Mouse (Mus musculus): ENCODE measurements around the gene Ripply2. TPM values are rescaled to one million over a fixed set of nuclear protein-coding genes. Genes with fewer than 3 reads are reported as not detected.
A peak's percentile ranks its signal among the peaks of the same experiment; 100 is the strongest.

The Ripply2 gene
- polyA plus RNA-seq, 2 experiments: not detected

DNA sequence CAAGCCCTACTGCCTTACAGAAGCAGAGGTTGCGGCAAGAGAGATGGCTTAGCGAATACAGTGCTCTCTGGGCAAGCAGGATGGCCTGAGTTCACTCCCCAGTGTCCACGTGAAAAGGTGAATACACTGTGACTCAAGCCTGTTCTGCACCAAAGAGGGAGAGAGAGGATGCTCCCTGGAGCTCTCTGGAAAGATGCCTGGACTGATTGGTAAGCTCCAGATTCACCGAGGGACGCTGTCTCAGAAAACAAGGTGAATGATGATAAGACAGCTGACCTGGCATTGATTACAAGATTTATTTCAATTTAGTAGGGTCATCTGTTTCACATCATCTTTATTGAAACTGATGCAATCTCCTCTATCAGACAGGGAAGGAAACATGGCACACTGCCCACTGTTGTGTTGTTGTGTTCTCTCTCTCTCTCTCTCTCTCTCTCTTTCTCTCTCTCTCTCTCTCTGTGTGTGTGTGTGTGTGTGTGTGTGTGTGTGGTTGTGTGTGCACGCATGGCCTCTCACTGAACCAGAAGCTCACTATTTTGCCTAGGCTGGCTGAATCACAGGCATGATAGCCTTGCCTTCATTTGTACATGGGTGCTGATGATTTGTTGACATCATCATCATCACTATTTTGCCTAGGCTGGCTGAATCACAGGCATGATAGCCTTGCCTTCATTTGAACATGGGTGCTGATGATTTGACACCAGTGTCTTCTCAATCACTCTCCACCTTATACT is 10.5 kb upstream of the Ripply2 start:
- H3K27me3 ChIP-seq (ENCODE audit: control insufficient read depth, insufficient read depth, low read length): no peaks in the 10 kb centered on the region
- no peak for TF ChIP-seq POLR2A (IDR thresholded peaks at IDR 0.05; ENCODE audit: borderline replicate concordance, extremely low read depth, insufficient read depth, insufficient read length)
- DNase-seq (ENCODE audit: low spot score) (no peak), ATAC-seq (ENCODE audit: low FRiP score, low read depth) (no peak)
- H3K4me2 ChIP-seq (replicated peaks; ENCODE audit: low read depth, low read length, severe bottlenecking): no peak overlapping the region
- no peaks in the 10 kb centered on the region for H3K36me3 ChIP-seq (ENCODE audit: control insufficient read depth, insufficient read depth, low read length)
- no peak overlapping the region for H3K9ac ChIP-seq (ENCODE audit: low read depth, low read length, severe bottlenecking)
- no peaks in the 10 kb centered on the region for H3K4me1 ChIP-seq (ENCODE audit: control insufficient read depth, insufficient read depth, low read length)
- WGBS: 65% methylated on average over 6 of the region's 6 CpGs
- no peak overlapping the region for H3K4me3 ChIP-seq (replicated peaks; ENCODE audit: low read length)
- no peak overlapping the region for H3K27ac ChIP-seq (replicated peaks; ENCODE audit: low read depth, low read length)
- H3K9me3 ChIP-seq (ENCODE audit: control insufficient read depth, low read length): no peaks in the 10 kb centered on the region

DNA sequence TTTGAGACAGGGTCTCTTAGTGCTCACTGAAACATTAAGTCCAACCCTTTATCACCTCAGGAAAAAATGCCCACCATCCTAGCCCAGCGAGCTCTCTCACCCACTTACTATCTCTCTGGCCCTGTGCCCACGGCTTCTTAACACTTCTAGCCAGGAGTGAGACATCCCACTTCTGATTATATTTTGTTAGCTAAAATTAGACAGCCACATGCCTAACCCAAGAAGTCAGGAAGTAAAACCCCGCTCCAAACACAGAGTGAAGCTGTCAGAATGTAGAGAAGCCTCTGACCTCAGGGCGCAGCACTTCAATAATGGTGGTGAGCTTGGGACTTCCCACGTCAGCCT is 9.9 kb upstream of the Ripply2 start:
- 65% methylated on average over 5 of the region's 5 CpGs for WGBS
- TF ChIP-seq POLR2A (IDR thresholded peaks at IDR 0.05; ENCODE audit: borderline replicate concordance, extremely low read depth, insufficient read depth, insufficient read length): no peak
- H3K36me3 ChIP-seq (ENCODE audit: control insufficient read depth, insufficient read depth, low read length): no peaks in the 10 kb centered on the region
- no peak overlapping the region for H3K27ac ChIP-seq (replicated peaks; ENCODE audit: low read depth, low read length)
- DNase-seq (ENCODE audit: low spot score) (no peak), ATAC-seq (ENCODE audit: low FRiP score, low read depth) (no peak)
- no peaks in the 10 kb centered on the region for H3K27me3 ChIP-seq (ENCODE audit: control insufficient read depth, insufficient read depth, low read length)
- H3K4me1 ChIP-seq (ENCODE audit: control insufficient read depth, insufficient read depth, low read length): no peaks in the 10 kb centered on the region
- H3K9me3 ChIP-seq (ENCODE audit: control insufficient read depth, low read length): no peaks in the 10 kb centered on the region
- H3K4me3 ChIP-seq (replicated peaks; ENCODE audit: low read length): no peak overlapping the region
- H3K4me2 ChIP-seq (replicated peaks; ENCODE audit: low read depth, low read length, severe bottlenecking): no peak overlapping the region
- no peak overlapping the region for H3K9ac ChIP-seq (ENCODE audit: low read depth, low read length, severe bottlenecking)

DNA sequence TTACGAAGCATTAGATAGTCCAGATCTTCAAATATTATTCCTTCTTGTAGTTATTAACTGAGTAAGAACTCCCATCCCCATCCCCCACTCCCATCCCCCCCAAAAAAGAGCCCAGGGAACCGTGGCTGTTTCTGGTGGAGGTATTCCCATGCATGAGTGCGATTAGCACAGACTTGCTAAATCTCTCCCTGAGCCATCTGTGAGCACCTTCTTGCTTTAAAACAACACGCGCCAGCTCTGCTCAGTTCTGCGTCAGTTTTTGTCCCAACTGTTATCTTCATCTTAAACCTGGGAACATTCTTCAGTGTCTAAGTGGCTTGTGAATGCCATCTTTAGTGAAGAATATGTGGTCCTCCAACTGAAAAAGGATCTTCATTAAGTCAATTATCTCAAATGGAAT is 6.8 kb upstream of the Ripply2 start:
- Histone ChIP-seq H3K9ac (ENCODE audit: low read depth, low read length, severe bottlenecking) (no peak overlapping the region), H3K27ac (replicated peaks; ENCODE audit: low read depth, low read length) (no peak overlapping the region), H3K9me3 (ENCODE audit: control insufficient read depth, low read length) (no peaks in the 10 kb centered on the region), H3K4me2 (replicated peaks; ENCODE audit: low read depth, low read length, severe bottlenecking) (no peak overlapping the region), H3K4me3 (replicated peaks; ENCODE audit: low read length) (no peak overlapping the region), H3K27me3 (ENCODE audit: control insufficient read depth, insufficient read depth, low read length) (peaks cover 14% of the 10 kb centered on the region; the same call in 1 of the 2 replicates), H3K4me1 (ENCODE audit: control insufficient read depth, insufficient read depth, low read length) (no peaks in the 10 kb centered on the region), H3K36me3 (ENCODE audit: control insufficient read depth, insufficient read depth, low read length) (no peaks in the 10 kb centered on the region)
- TF ChIP-seq POLR2A (IDR thresholded peaks at IDR 0.05; ENCODE audit: borderline replicate concordance, extremely low read depth, insufficient read depth, insufficient read length): no peak
- WGBS: 36% methylated on average over 6 of the region's 6 CpGs
- ATAC-seq (ENCODE audit: low FRiP score, low read depth) (no peak), DNase-seq (ENCODE audit: low spot score) (no peak)

DNA sequence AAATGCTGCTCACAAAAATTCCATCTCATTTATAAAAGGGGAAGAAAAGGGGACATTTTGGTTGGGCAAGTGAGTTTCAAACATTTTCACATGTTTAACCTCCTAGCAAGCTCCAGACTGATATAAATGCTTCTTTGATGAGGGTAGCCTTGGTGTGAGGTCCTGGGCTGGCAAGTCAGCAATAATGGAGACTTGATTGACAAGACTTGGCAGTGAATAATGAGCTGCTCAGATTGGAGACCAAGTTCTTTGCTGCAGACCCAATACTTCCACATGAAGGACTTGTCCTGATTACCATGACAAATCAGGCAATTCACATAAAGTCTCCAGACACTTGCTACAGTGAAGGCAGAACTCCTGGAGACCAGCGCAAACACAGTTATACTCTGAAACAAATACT is 6.4 kb upstream of the Ripply2 start:
- 78% methylated on average over 1 of the region's 1 CpGs for WGBS
- Histone ChIP-seq H3K4me2 (replicated peaks; ENCODE audit: low read depth, low read length, severe bottlenecking) (no peak overlapping the region), H3K4me3 (replicated peaks; ENCODE audit: low read length) (no peak overlapping the region), H3K4me1 (ENCODE audit: control insufficient read depth, insufficient read depth, low read length) (no peaks in the 10 kb centered on the region), H3K9me3 (ENCODE audit: control insufficient read depth, low read length) (no peaks in the 10 kb centered on the region), H3K27me3 (ENCODE audit: control insufficient read depth, insufficient read depth, low read length) (peaks cover 17% of the 10 kb centered on the region), H3K9ac (ENCODE audit: low read depth, low read length, severe bottlenecking) (no peak overlapping the region), H3K27ac (replicated peaks; ENCODE audit: low read depth, low read length) (no peak overlapping the region), H3K36me3 (ENCODE audit: control insufficient read depth, insufficient read depth, low read length) (no peaks in the 10 kb centered on the region)
- no peak for ATAC-seq (ENCODE audit: low FRiP score, low read depth)
- TF ChIP-seq POLR2A (IDR thresholded peaks at IDR 0.05; ENCODE audit: borderline replicate concordance, extremely low read depth, insufficient read depth, insufficient read length): no peak
- no peak for DNase-seq (ENCODE audit: low spot score)

DNA sequence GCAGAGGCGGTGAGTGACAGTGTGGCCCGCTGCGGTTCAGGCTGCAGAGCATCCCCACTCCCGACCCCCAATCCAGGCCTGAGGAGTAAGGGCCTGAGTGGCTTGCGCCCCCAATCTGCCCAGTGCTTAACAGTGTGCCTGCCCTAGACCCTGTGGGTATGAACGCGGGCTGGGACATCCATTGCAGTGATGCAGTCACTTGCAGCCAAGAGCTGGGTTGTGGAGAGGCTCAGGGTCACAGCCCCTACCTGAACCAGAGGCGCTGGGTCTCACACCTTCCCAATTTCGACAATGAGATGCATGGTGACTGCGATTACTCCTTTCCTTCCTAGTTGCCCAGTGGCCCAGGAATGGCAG is 579 bp downstream of the Ripply2 start:
- Histone ChIP-seq H3K27me3 (ENCODE audit: control insufficient read depth, insufficient read depth, low read length) (peaks cover 50% of the 10 kb centered on the region), H3K4me2 (replicated peaks; ENCODE audit: low read depth, low read length, severe bottlenecking) (peak overlapping the region; percentile 74), H3K36me3 (ENCODE audit: control insufficient read depth, insufficient read depth, low read length) (no peaks in the 10 kb centered on the region), H3K4me1 (ENCODE audit: control insufficient read depth, insufficient read depth, low read length) (no peaks in the 10 kb centered on the region), H3K4me3 (replicated peaks; ENCODE audit: low read length) (peak overlapping the region; percentile 44), H3K9ac (ENCODE audit: low read depth, low read length, severe bottlenecking) (no peak overlapping the region; the same call in 1 of the 2 replicates), H3K27ac (replicated peaks; ENCODE audit: low read depth, low read length) (no peak overlapping the region), H3K9me3 (ENCODE audit: control insufficient read depth, low read length) (no peaks in the 10 kb centered on the region)
- ATAC-seq (ENCODE audit: low FRiP score, low read depth): no peak
- 3% methylated on average over 10 of the region's 10 CpGs for WGBS
- no peak for TF ChIP-seq POLR2A (IDR thresholded peaks at IDR 0.05; ENCODE audit: borderline replicate concordance, extremely low read depth, insufficient read depth, insufficient read length)
- no peak for DNase-seq (ENCODE audit: low spot score)
